Mouse (Mus musculus): Measurements from ENCODE around the gene Anapc2. TPM values are rescaled to one million over a fixed set of nuclear protein-coding genes. Genes with fewer than 3 reads are reported as not detected.

The Anapc2 gene
- polyA plus RNA-seq, 1 experiment from 2014 or later, result 74.7 TPM

DNA sequence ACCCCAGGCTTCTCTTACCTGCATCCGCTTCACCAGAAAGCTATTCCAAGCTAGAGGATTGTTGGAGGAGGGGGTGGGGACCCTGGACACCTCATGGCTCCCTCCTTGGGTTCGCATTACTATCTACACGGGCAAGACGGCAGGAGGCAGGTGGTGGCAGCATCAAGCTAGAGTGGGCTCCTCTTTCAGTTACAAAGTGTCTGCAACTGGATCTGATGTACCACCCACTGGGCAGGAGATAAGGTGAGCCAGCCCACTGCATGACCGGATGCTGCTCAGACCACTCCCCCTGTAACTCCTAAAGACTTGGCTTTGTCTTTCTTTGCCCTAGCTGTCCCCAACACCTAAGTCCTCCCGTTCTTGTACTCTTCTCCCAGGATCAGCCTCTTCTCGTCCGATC is 35.7 kb upstream of the Anapc2 start, which contains the start of gene Rnf224:
TSS of gene Rnf224 (minus strand) at position 174 of the 400 bp plus-strand sequence.
- Histone ChIP-seq H3K4me2 (peak within 1 kb of the TSS; percentile 44), H3K27ac (ENCODE audit: low read depth, low read length) (no peak within 1 kb of the TSS), H3K9me3 (ENCODE audit: control insufficient read depth, low read length) (no peaks in the 10 kb centered on the region), H3K4me3 (ENCODE audit: low read depth, low read length) (0 out of 2 replicates have a peak within 1 kb of the TSS, but pooled peaks have one; percentile 8), H3K4me1 (replicated peaks; ENCODE audit: control insufficient read depth, insufficient read depth, low read length) (peaks cover 35% of the 10 kb centered on the region), H3K9ac (ENCODE audit: low read depth, low read length) (no peak within 1 kb of the TSS), H3K27me3 (replicated peaks; ENCODE audit: control insufficient read depth, insufficient read depth, low read length) (peaks cover 4% of the 10 kb centered on the region; the same call in 1 of the 2 replicates), H3K36me3 (ENCODE audit: control insufficient read depth, insufficient read depth, low read length) (no peaks in the 10 kb centered on the region)
- WGBS, result 21% methylated on average over 8 of the region's 8 CpGs
- DNase-seq (ENCODE audit: low spot score) (no peak), ATAC-seq (replicated peaks; ENCODE audit: low FRiP score) (no peak)

DNA sequence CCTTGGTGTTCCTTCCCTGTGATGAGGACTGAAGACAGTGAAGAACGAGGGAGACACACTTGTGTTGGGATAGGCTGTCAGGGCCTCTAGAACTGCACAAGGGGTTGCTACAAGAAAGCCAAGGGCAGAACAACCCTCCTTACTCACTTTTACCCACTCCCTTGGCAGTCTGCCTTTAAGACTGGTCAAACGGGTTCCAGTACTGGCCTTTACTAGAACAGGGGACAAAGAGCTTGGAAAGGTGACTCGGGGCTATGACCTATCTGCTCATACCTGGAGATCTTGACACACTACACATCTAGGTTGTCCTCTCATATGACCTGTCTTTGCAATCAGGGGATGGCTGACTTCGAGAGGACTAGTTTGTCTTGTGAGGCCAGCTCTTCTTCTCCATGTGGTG is 34.8 kb upstream of the Anapc2 start:
- Histone ChIP-seq H3K4me3 (ENCODE audit: low read depth, low read length) (no peak overlapping the region), H3K4me1 (replicated peaks; ENCODE audit: control insufficient read depth, insufficient read depth, low read length) (peaks cover 40% of the 10 kb centered on the region), H3K4me2 (no peak overlapping the region), H3K9ac (ENCODE audit: low read depth, low read length) (no peak overlapping the region), H3K27me3 (replicated peaks; ENCODE audit: control insufficient read depth, insufficient read depth, low read length) (peaks cover 13% of the 10 kb centered on the region; the same call in 1 of the 2 replicates), H3K27ac (ENCODE audit: low read depth, low read length) (no peak overlapping the region), H3K36me3 (ENCODE audit: control insufficient read depth, insufficient read depth, low read length) (no peaks in the 10 kb centered on the region), H3K9me3 (ENCODE audit: control insufficient read depth, low read length) (no peaks in the 10 kb centered on the region)
- WGBS, result 66% methylated on average over 4 of the region's 4 CpGs
- no peak for ATAC-seq (replicated peaks; ENCODE audit: low FRiP score)
- no peak for DNase-seq (ENCODE audit: low spot score)

DNA sequence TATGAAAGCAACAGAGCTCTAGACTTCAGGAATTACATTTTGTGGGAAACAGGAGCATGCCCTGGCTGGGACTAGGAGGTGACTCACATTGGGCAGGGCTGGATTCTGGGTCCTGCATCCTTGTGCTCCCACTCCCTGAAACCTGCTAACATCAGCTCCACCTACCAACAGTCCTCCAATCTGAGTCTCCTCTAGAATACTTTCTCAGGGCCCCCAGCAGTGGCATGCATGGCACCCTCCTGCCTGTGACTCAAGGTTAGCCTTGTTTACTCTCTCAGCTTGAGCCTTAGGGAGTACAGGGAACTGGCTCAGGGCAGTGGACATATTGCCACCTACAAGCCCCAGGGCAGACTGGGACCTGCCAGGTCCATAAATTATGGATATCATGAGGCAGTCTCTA is 34.2 kb upstream of the Anapc2 start:
- DNase-seq (ENCODE audit: low spot score), result no peak
- no peak overlapping the region for H3K27ac ChIP-seq (ENCODE audit: low read depth, low read length)
- H3K4me2 ChIP-seq, result no peak overlapping the region
- H3K36me3 ChIP-seq (ENCODE audit: control insufficient read depth, insufficient read depth, low read length), result no peaks in the 10 kb centered on the region
- peaks cover 18% of the 10 kb centered on the region for H3K27me3 ChIP-seq (replicated peaks; ENCODE audit: control insufficient read depth, insufficient read depth, low read length)
- no peak for ATAC-seq (replicated peaks; ENCODE audit: low FRiP score)
- H3K9me3 ChIP-seq (ENCODE audit: control insufficient read depth, low read length), result no peaks in the 10 kb centered on the region
- no peak overlapping the region for H3K9ac ChIP-seq (ENCODE audit: low read depth, low read length)
- H3K4me3 ChIP-seq (ENCODE audit: low read depth, low read length), result no peak overlapping the region
- H3K4me1 ChIP-seq (replicated peaks; ENCODE audit: control insufficient read depth, insufficient read depth, low read length), result peaks cover 39% of the 10 kb centered on the region

DNA sequence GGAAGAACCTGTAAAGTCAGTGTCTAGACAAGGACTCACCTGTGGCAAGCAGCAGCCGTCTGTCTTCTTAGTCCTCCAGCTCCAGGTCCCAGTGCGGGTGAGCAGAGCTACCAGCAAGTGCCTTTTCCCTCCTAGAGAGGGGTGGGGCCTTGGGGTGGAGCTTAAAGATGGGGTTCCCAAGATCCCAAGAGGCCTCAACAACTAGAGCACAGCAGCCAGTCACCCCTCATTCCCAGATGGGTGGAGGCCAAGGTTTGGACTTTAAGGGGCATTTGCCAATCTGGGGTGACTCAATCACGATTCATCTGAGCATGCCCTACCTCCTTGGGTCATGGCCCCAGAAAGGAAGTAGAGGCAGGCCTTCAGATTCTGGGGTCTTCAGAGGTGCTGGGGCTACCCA is 32.5 kb upstream of the Anapc2 start:
- no peak for DNase-seq (ENCODE audit: low spot score)
- Histone ChIP-seq H3K9ac (ENCODE audit: low read depth, low read length) (no peak overlapping the region), H3K4me3 (ENCODE audit: low read depth, low read length) (no peak overlapping the region), H3K27me3 (replicated peaks; ENCODE audit: control insufficient read depth, insufficient read depth, low read length) (peaks cover 23% of the 10 kb centered on the region), H3K27ac (ENCODE audit: low read depth, low read length) (no peak overlapping the region), H3K4me2 (no peak overlapping the region), H3K9me3 (ENCODE audit: control insufficient read depth, low read length) (no peaks in the 10 kb centered on the region), H3K4me1 (replicated peaks; ENCODE audit: control insufficient read depth, insufficient read depth, low read length) (peaks cover 28% of the 10 kb centered on the region), H3K36me3 (ENCODE audit: control insufficient read depth, insufficient read depth, low read length) (no peaks in the 10 kb centered on the region)
- ATAC-seq (replicated peaks; ENCODE audit: low FRiP score), result no peak
- 81% methylated on average over 3 of the region's 3 CpGs for WGBS

DNA sequence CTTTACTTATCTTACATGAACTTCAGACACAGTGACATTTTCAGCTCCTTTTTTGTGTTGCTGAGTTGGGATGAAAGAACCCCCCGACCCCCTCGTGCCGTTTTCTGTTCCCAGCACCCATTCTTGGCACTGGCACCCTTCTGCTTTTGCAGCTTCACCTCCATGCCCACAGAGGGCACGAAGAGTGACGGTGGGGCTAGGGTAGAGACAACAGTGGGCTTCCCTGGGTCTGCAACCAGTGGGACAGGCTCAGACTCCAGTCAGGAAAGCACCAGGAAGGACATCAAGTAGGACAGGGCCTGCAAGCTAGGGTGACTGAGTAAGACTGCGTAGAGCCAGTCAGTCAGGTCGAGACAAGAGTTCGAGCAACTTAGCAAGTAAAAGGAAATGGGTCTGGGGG is 32.0 kb upstream of the Anapc2 start:
- H3K9ac ChIP-seq (ENCODE audit: low read depth, low read length), result peak overlapping the region; percentile 51

DNA sequence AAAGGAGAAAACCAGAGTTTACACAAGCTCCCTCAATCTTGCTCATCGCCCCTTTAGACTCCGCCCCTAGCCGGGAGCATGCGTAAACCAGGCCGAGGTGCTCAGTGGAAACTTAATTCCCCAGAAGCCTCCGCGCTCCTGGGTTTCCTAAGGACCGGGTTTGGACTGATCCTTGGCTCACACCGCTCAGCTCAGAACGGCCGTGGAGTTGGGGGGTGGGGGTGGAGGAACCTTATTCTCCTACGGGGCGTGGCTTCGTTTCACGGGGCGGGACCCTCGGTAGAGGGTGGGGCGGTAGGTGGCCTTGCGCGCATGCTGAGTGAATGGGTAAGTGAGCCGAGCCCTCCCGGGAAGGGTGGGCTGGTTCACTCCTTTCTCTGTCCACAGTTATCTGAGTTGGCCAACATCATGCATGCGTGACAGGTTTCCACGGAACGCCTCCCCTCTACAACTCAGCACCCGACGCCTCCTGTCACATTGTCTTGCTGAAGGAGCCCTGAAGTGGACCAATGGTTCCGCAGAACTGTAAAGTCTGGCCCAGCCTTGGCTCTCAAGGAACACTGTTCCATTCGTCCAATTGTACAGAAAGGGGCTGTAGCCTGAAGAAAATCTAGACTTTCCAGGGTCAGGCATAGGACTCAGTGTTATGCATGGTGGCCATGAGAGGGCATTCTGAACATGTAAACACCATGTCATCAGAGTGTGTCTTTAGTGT is 31.4 kb upstream of the Anapc2 start:
- Histone ChIP-seq H3K27ac (ENCODE audit: low read depth, low read length) (peak overlapping the region; percentile 57), H3K4me1 (replicated peaks; ENCODE audit: control insufficient read depth, insufficient read depth, low read length) (peaks cover 28% of the 10 kb centered on the region), H3K4me2 (peak overlapping the region; percentile 78), H3K27me3 (replicated peaks; ENCODE audit: control insufficient read depth, insufficient read depth, low read length) (peaks cover 23% of the 10 kb centered on the region), H3K9me3 (ENCODE audit: control insufficient read depth, low read length) (no peaks in the 10 kb centered on the region), H3K4me3 (ENCODE audit: low read depth, low read length) (peak overlapping the region; percentile 49), H3K36me3 (ENCODE audit: control insufficient read depth, insufficient read depth, low read length) (no peaks in the 10 kb centered on the region), H3K9ac (ENCODE audit: low read depth, low read length) (peak overlapping the region; percentile 51)
- ATAC-seq (replicated peaks; ENCODE audit: low FRiP score) (peak; percentile 86), DNase-seq (ENCODE audit: low spot score) (peak; percentile 81)
- WGBS, result 2% methylated on average over 29 of the region's 29 CpGs

More for the DNA sequence above, 32.0 kb upstream of the Anapc2 start:
- H3K4me2 ChIP-seq, result peak overlapping the region; percentile 78
- peaks cover 28% of the 10 kb centered on the region for H3K4me1 ChIP-seq (replicated peaks; ENCODE audit: control insufficient read depth, insufficient read depth, low read length)
- no peaks in the 10 kb centered on the region for H3K36me3 ChIP-seq (ENCODE audit: control insufficient read depth, insufficient read depth, low read length)
- WGBS, result 56% methylated on average over 8 of the region's 8 CpGs
- no peaks in the 10 kb centered on the region for H3K9me3 ChIP-seq (ENCODE audit: control insufficient read depth, low read length)
- H3K27ac ChIP-seq (ENCODE audit: low read depth, low read length), result peak overlapping the region; percentile 57
- DNase-seq (ENCODE audit: low spot score), result no peak
- ATAC-seq (replicated peaks; ENCODE audit: low FRiP score), result no peak
- peak overlapping the region; percentile 49 for H3K4me3 ChIP-seq (ENCODE audit: low read depth, low read length)
- peaks cover 23% of the 10 kb centered on the region for H3K27me3 ChIP-seq (replicated peaks; ENCODE audit: control insufficient read depth, insufficient read depth, low read length)

DNA sequence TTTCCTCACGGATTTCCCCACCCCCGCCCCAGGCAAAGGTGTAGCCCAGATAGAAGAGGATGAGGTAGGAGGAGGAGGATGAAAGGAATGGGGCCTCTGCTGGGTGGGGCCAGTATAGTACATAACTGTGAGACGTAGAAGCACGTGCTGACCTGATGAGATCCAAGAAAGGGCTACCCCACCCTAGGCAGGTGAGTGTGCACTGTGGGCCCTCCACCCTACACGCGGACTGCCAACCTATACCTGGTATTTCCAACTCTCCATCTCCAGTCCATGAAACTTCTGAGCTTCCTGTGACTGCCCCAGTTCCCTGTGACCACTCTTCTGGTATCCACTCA is 30.9 kb upstream of the Anapc2 start:
- peak; percentile 14 for ATAC-seq (replicated peaks; ENCODE audit: low FRiP score)
- Histone ChIP-seq H3K4me2 (peak overlapping the region; percentile 78), H3K9me3 (ENCODE audit: control insufficient read depth, low read length) (no peaks in the 10 kb centered on the region), H3K9ac (ENCODE audit: low read depth, low read length) (0 out of 2 replicates have a peak overlapping the region, but pooled peaks have one; percentile 23), H3K36me3 (ENCODE audit: control insufficient read depth, insufficient read depth, low read length) (peaks cover 4% of the 10 kb centered on the region; the same call in 1 of the 2 replicates), H3K4me1 (replicated peaks; ENCODE audit: control insufficient read depth, insufficient read depth, low read length) (peaks cover 23% of the 10 kb centered on the region), H3K27ac (ENCODE audit: low read depth, low read length) (no peak overlapping the region), H3K4me3 (ENCODE audit: low read depth, low read length) (peak overlapping the region; percentile 49), H3K27me3 (replicated peaks; ENCODE audit: control insufficient read depth, insufficient read depth, low read length) (peaks cover 23% of the 10 kb centered on the region)
- DNase-seq (ENCODE audit: low spot score), result no peak
- 21% methylated on average over 6 of the region's 6 CpGs for WGBS

DNA sequence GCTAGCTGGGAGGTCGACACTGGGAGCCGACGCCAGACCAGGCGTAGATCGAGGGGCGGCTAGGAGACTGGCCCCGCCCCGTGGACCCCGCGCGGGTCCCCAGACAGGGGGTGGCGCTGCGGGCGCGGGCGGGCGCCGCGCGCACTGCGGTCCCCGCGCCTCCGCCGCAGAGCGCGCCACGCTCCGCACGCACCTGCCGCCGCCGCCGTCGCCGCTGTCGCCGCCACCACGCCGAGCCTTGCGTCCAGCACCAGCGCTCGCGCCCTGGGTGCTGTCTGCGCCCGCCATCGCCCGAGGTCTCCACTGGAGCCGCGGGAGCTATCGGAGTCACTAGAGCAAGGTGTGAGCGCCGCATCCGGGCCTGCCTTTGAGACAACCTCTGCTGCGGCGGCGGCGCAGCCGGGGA is 30.2 kb upstream of the Anapc2 start, which contains the start of the genes Rnf208 and Cysrt1:
TSS of gene Rnf208 (plus strand) at position 155 of the 406 bp plus-strand sequence.
TSS of gene Cysrt1 (minus strand) at position 352 of the 406 bp plus-strand sequence.
- ATAC-seq (replicated peaks; ENCODE audit: low FRiP score) (no peak), DNase-seq (ENCODE audit: low spot score) (no peak)
- Histone ChIP-seq H3K36me3 (ENCODE audit: control insufficient read depth, insufficient read depth, low read length) (peaks cover 6% of the 10 kb centered on the region; the same call in 1 of the 2 replicates), H3K27ac (ENCODE audit: low read depth, low read length) (peak within 1 kb of the TSS; percentile 57; the same call in 1 of the 2 replicates), H3K9me3 (ENCODE audit: control insufficient read depth, low read length) (no peaks in the 10 kb centered on the region), H3K27me3 (replicated peaks; ENCODE audit: control insufficient read depth, insufficient read depth, low read length) (peaks cover 23% of the 10 kb centered on the region), H3K4me3 (ENCODE audit: low read depth, low read length) (peak within 1 kb of the TSS; percentile 49), H3K9ac (ENCODE audit: low read depth, low read length) (peak within 1 kb of the TSS; percentile 51), H3K4me2 (peak within 1 kb of the TSS; percentile 78), H3K4me1 (replicated peaks; ENCODE audit: control insufficient read depth, insufficient read depth, low read length) (peaks cover 18% of the 10 kb centered on the region)
- 0% methylated on average over 58 of the region's 59 CpGs for WGBS

DNA sequence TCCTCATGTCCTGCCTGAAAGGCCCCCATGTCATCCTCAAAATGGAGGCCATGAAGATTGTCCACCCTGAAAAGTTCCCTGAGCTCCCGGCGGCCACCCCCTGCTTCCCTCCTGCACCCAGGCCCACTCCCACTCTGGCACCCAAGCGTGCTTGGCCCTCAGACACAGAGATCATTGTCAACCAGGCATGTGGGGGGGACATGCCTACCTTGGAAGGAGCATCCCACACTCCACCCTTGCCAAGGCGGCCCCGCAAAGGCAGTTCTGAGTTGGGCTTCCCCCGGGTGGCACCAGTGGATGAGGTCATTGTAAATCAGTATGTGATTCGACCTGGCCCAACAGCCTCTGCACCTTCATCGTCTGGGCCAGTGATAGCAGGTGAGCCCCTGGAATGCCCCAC is 28.9 kb upstream of the Anapc2 start:
- DNase-seq (ENCODE audit: low spot score), result no peak
- no peak overlapping the region for H3K4me3 ChIP-seq (ENCODE audit: low read depth, low read length)
- peaks cover 18% of the 10 kb centered on the region for H3K4me1 ChIP-seq (replicated peaks; ENCODE audit: control insufficient read depth, insufficient read depth, low read length)
- no peak for ATAC-seq (replicated peaks; ENCODE audit: low FRiP score)
- peaks cover 23% of the 10 kb centered on the region for H3K27me3 ChIP-seq (replicated peaks; ENCODE audit: control insufficient read depth, insufficient read depth, low read length)
- peaks cover 12% of the 10 kb centered on the region for H3K36me3 ChIP-seq (ENCODE audit: control insufficient read depth, insufficient read depth, low read length)
- no peak overlapping the region for H3K27ac ChIP-seq (ENCODE audit: low read depth, low read length)
- H3K9me3 ChIP-seq (ENCODE audit: control insufficient read depth, low read length), result no peaks in the 10 kb centered on the region
- no peak overlapping the region for H3K9ac ChIP-seq (ENCODE audit: low read depth, low read length)
- 79% methylated on average over 8 of the region's 8 CpGs for WGBS
- no peak overlapping the region for H3K4me2 ChIP-seq
